Mouse (Mus musculus) intestine, embryonic 14.5 days (tissue): Measurements from ENCODE around the gene Adamts13. TPM values are rescaled to one million over a fixed set of nuclear protein-coding genes. Genes with fewer than 3 reads are reported as not detected.
A peak's percentile ranks its signal among the peaks of the same experiment; 100 is the strongest.

Source experiments
- ATAC-seq: fragments of 200-750 bp; cut with Nextera tagmentation; replicated peaks from 2 replicates; pipeline ENCODE4 v1.8.0; 2017; ENCODE audit warnings: low read depth, moderate number of reproducible peaks, moderate TSS enrichment, moderate library complexity; ENCODE audit not compliant: low FRiP score, low TSS enrichment
- DNase-seq: peaks from one replicate; pipeline ENCODE4 v3.0.0-alpha.2; 2018; ENCODE audit warnings: low spot score
- H3K27ac ChIP-seq: fragments of 300-500 bp; sonication (generic); 2 replicates; pipeline ENCODE4 v1.5.1; 2014; ENCODE audit warnings: low read depth, mild to moderate bottlenecking, control low read depth
- H3K27me3 ChIP-seq: fragments of 300-500 bp; sonication (generic); replicated peaks from 2 replicates; pipeline ENCODE4 v1.6.1; 2014; ENCODE audit warnings: low read length, control low read depth; ENCODE audit not compliant: control insufficient read depth, insufficient read depth
- H3K36me3 ChIP-seq: fragments of 300-500 bp; sonication (generic); 2 replicates; pipeline ENCODE4 v1.6.1; 2014; ENCODE audit warnings: low read length, control low read depth; ENCODE audit not compliant: control insufficient read depth, insufficient read depth
- H3K4me1 ChIP-seq: fragments of 300-500 bp; sonication (generic); replicated peaks from 2 replicates; pipeline ENCODE4 v1.6.1; 2014; ENCODE audit warnings: low read length, control low read depth, mixed read lengths; ENCODE audit not compliant: control insufficient read depth, insufficient read depth
- H3K4me2 ChIP-seq: fragments of 300-500 bp; sonication (generic); 2 replicates; pipeline ENCODE4 v1.6.1; 2014; ENCODE audit warnings: low read length
- H3K4me3 ChIP-seq: fragments of 300-500 bp; sonication (generic); 2 replicates; pipeline ENCODE4 v1.5.1; 2014; ENCODE audit warnings: low read depth, low read length, control low read depth, mixed read lengths
- H3K9ac ChIP-seq: fragments of 300-500 bp; sonication (generic); 2 replicates; pipeline ENCODE4 v1.6.1; 2014; ENCODE audit warnings: mild to moderate bottlenecking, low read length
- H3K9me3 ChIP-seq: fragments of 300-500 bp; sonication (generic); 2 replicates; pipeline ENCODE4 v1.6.1; 2016; ENCODE audit warnings: low read length, control low read depth; ENCODE audit not compliant: control insufficient read depth
- WGBS: fragments of 180-500 bp; shearing (Covaris S2); extraction: QIAGEN DNeasy Blood & Tissue Kit; methylation state at CpG from one replicate; pipeline ENCODE4 v1.1.7; 2014; 5-methylcytosine and 5-hydroxymethylcytosine counted together
- polyA plus RNA-seq: library from polyadenylated mRNA; unstranded; fragments of >200 nt; fragmentation: Nextera tagmentation; extraction: Ambion mirVana; gene quantifications from 2 replicates; pipeline ENCODE4 v1.2.1, GENCODE M21; 2014

The Adamts13 gene
- polyA plus RNA-seq, 1 experiment from 2014 or later, result 0.15 TPM

DNA sequence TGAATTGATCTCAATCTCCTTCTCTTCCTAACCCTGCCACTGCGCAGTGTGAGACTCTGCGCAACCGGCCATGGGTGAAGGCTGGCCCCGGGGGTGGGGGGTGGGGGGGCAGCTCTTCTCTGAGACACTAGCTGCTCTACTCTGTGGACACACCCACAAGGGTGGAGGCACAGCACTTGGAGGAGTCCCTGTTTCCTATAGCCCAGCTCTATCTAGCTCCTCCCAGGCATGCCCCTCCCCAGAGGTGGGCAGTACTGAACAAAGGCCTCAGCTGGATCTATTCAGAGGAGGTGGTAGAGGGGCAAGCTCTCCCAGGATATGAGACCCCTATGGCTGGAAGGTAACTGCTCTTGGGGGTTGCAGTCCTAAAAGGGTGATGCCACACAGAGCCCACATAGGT is 63.8 kb downstream of the Adamts13 start:
- H3K9ac ChIP-seq, result no peak overlapping the region
- no peaks in the 10 kb centered on the region for H3K27me3 ChIP-seq
- ATAC-seq (no peak), DNase-seq (no peak)
- no peak overlapping the region for H3K4me3 ChIP-seq
- no peak overlapping the region for H3K27ac ChIP-seq
- 68% methylated on average over 4 of the region's 4 CpGs for WGBS
- no peak overlapping the region for H3K4me2 ChIP-seq
- no peaks in the 10 kb centered on the region for H3K9me3 ChIP-seq
- H3K36me3 ChIP-seq, result no peaks in the 10 kb centered on the region
- no peaks in the 10 kb centered on the region for H3K4me1 ChIP-seq

DNA sequence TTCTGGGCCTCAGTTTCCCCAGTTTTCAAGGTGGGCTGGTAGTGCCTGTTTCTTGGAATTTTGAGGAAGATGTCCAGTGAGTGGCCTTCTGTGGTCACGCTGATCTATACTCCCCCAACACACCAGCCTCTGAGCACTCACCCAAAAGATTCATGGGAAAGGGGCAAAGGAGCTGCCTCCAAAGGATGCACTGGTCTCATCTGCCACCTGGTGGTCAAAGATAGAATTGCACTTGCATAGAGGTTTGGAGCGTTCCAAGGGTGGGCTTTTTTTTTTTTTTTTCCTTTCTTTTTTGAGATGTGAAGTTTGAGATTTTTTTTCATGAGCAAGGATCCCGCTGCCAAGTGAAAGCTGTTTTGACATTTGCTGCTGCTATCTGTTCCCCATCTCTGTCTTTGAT is 65.4 kb downstream of the Adamts13 start:
- H3K36me3 ChIP-seq, result no peaks in the 10 kb centered on the region
- WGBS, result 1% methylated on average over 3 of the region's 3 CpGs

DNA sequence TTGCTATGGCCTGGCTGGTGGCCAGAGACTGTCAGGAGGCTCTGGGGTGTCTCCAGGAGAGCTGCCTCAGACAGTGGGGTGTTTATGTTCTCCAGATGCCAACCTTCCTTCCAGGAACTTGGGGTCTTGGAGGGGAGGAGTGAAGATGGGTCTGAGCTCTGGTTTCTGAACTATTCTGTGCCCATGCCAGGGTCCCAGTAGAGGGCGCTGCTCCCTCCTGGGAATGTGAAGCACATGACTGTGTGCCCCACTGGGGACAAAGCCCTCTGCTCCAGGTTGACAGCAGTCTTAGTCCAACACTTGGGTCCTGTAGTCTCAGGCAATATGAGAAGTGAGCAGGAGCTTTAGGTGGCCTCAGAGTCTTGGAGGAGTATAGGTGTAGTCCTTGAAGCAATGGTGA is 66.1 kb downstream of the Adamts13 start:
- H3K36me3 ChIP-seq, result no peaks in the 10 kb centered on the region
- no peak overlapping the region for H3K9ac ChIP-seq
- 10% methylated on average over 1 of the region's 1 CpGs for WGBS
- no peak for DNase-seq
- H3K4me3 ChIP-seq, result no peak overlapping the region
- H3K27me3 ChIP-seq, result no peaks in the 10 kb centered on the region
- no peak overlapping the region for H3K4me2 ChIP-seq
- H3K9me3 ChIP-seq, result no peaks in the 10 kb centered on the region
- no peaks in the 10 kb centered on the region for H3K4me1 ChIP-seq
- no peak overlapping the region for H3K27ac ChIP-seq
- ATAC-seq, result no peak

More for the DNA sequence above, 65.4 kb downstream of the Adamts13 start:
- ATAC-seq, result no peak; the same call in 1 of the 2 replicates
- Histone ChIP-seq H3K4me1 (no peaks in the 10 kb centered on the region), H3K27me3 (no peaks in the 10 kb centered on the region), H3K27ac (no peak overlapping the region), H3K9me3 (no peaks in the 10 kb centered on the region), H3K4me2 (no peak overlapping the region), H3K9ac (no peak overlapping the region), H3K4me3 (no peak overlapping the region)
- DNase-seq, result peak; percentile 85

DNA sequence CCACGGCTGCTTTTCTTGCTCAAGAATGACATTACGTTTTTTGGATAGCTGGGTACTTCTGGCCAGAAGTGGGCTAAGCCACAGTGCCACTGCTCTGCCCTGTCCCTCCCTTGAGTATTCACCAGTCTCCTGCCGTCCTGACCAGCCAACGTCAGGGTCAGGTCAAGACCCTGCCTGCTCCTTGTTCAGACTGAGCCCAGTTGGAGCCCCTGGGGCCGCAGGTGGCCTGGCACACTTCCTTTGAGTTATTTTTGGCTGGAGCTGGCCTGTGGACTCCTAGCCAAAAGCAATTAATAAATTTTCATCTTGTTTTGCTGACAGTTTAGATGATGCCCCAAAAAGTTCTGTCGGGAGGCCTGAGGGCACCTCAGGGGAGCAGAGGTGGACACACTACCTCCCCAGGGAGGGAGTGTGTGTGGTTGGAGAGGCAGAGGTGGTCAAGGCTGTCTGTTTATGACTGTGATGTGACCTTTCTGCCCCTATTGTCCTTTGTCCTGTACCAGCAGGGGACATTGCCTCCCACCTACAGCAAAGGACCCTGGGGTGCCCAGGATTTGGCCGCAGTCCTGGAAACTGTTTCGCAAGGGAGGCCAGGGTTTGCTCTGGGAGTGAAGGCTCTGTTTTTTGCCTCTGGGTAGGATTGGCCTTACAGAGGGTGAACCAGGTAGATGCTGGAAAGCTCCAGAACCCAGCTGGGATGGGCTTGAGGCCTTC is 69.1 kb downstream of the Adamts13 start:
- H3K4me1 ChIP-seq, result peaks cover 5% of the 10 kb centered on the region; the same call in 1 of the 2 replicates
- H3K9ac ChIP-seq, result no peak overlapping the region
- H3K27me3 ChIP-seq, result no peaks in the 10 kb centered on the region
- ATAC-seq (no peak), DNase-seq (no peak)
- WGBS, result 72% methylated on average over 8 of the region's 8 CpGs
- H3K4me3 ChIP-seq, result no peak overlapping the region
- no peaks in the 10 kb centered on the region for H3K9me3 ChIP-seq
- no peak overlapping the region for H3K27ac ChIP-seq
- H3K4me2 ChIP-seq, result no peak overlapping the region
- no peaks in the 10 kb centered on the region for H3K36me3 ChIP-seq

DNA sequence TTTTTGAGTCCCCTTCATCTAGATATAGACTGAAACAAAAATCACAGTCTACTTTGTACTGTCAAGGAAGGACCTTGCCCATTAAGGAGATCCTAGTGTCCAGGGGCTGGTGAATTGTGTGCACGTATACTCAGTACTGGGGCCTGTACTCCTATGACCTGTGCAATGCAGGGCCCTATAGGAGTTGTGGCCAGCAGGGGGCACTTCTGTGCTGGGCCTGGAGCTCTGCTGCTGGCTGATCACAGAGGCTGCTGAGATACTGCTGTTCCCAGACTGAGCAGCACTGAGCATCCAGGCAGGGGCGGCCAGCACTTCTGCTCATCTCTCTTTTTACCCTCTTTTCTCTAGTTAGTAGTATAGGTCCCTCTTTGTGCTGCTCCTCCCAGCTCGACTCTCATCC is 70.2 kb downstream of the Adamts13 start:
- ATAC-seq (peak; percentile 84), DNase-seq (peak; percentile 90)
- no peaks in the 10 kb centered on the region for H3K36me3 ChIP-seq
- H3K4me2 ChIP-seq, result no peak overlapping the region
- no peaks in the 10 kb centered on the region for H3K27me3 ChIP-seq
- H3K27ac ChIP-seq, result no peak overlapping the region
- no peak overlapping the region for H3K4me3 ChIP-seq
- H3K9me3 ChIP-seq, result no peaks in the 10 kb centered on the region
- H3K9ac ChIP-seq, result no peak overlapping the region
- 20% methylated on average over 3 of the region's 3 CpGs for WGBS
- peaks cover 5% of the 10 kb centered on the region; the same call in 1 of the 2 replicates for H3K4me1 ChIP-seq

DNA sequence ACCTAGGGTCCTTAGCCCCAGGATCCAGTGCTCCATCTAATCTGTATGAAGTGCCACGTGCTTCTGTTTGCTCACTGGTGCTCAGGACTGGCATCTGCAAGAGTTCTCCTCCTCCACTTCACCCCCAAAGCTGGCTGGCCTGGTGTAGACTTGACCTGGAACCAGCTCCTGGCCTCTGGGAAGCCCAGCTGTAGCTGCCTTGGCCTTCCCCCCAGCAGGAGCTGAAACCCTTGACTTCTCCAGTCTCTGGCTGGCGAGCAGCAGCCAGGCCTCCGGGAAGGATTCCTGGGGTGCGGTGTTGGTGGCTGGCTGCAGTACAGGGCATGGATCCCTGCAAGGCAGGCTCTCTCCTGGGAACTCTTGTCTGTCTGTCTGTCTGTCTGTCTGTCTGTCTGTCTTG is 71.0 kb downstream of the Adamts13 start:
- H3K9me3 ChIP-seq, result no peaks in the 10 kb centered on the region
- no peak for DNase-seq

DNA sequence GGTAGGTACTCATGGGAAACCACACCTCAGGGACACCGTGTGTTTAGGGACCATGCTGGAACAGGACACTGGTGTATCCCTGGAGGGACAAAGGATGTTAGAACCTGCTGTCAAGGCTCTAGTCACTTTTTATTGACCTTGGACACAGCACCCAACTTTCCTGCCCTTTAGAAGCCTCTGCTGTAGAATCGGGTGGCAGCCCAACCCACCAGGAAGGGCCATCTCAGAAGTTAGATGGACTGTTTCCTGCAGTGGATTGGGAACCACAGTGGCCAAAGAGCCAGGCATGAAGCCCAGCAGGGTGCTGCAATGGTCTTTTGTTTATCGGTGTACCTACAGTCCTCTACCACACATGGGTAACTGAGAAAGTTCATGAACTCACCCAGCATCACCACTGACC is 71.4 kb downstream of the Adamts13 start:
- Histone ChIP-seq H3K27ac (no peak overlapping the region), H3K4me1 (peaks cover 5% of the 10 kb centered on the region; the same call in 1 of the 2 replicates), H3K4me3 (no peak overlapping the region), H3K4me2 (no peak overlapping the region), H3K36me3 (no peaks in the 10 kb centered on the region), H3K9me3 (no peaks in the 10 kb centered on the region), H3K27me3 (no peaks in the 10 kb centered on the region), H3K9ac (no peak overlapping the region)
- DNase-seq (no peak), ATAC-seq (no peak)
- 81% methylated on average over 3 of the region's 3 CpGs for WGBS

More for the DNA sequence above, 71.0 kb downstream of the Adamts13 start:
- H3K27me3 ChIP-seq, result no peaks in the 10 kb centered on the region
- ATAC-seq, result no peak
- 81% methylated on average over 4 of the region's 4 CpGs for WGBS
- H3K9ac ChIP-seq, result no peak overlapping the region
- no peak overlapping the region for H3K27ac ChIP-seq
- H3K36me3 ChIP-seq, result no peaks in the 10 kb centered on the region
- H3K4me2 ChIP-seq, result no peak overlapping the region
- H3K4me1 ChIP-seq, result peaks cover 5% of the 10 kb centered on the region; the same call in 1 of the 2 replicates
- H3K4me3 ChIP-seq, result no peak overlapping the region

DNA sequence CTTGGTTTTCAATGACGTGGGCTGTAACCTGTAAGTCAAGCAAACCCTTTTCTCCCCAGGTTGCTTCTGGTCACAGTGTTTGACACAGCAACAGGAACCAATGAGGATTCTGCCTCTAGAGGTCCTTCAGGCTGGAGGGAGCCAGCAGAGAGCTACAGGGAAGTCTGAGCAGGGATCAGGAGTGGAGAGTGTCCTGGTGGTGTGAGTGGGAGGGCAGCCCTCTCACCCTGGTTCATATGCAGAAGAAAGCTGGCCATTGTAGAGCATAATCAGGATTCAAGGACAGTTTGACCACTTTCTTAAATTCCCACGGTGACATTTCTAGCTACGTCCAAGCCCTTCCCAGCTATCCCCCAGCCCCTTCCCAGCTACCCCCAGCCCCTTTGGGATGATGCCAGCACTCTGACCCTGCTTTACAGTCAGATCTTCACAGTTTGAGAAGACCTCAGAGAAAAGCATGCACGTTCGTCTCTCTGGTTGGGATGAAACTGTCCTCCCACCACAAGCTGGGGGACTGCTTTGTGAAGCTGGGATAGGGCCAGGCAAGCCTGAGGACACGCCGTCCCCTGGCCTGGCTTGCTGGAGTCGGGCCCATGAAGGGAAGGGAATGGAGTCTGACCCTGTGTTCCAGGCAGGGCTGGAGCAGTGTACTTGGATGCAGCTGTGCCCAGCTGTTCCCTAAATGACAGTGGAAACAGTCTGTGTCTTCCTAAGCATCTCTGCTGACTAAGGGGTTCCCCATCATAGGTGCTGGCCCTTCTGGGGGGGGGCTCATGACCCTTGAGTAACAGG is 73.0 kb downstream of the Adamts13 start:
- Histone ChIP-seq H3K4me1 (peaks cover 5% of the 10 kb centered on the region; the same call in 1 of the 2 replicates), H3K9me3 (no peaks in the 10 kb centered on the region), H3K4me2 (no peak overlapping the region), H3K9ac (no peak overlapping the region), H3K27me3 (no peaks in the 10 kb centered on the region), H3K27ac (peak overlapping the region; percentile 6; the same call in 1 of the 2 replicates), H3K4me3 (no peak overlapping the region), H3K36me3 (no peaks in the 10 kb centered on the region)
- ATAC-seq, result no peak
- no peak for DNase-seq
- 59% methylated on average over 8 of the region's 8 CpGs for WGBS
